Mouse (Mus musculus): Measurements from ENCODE around the gene Ampd2. TPM values are rescaled to one million over a fixed set of nuclear protein-coding genes. Genes with fewer than 3 reads are reported as not detected.

The Ampd2 gene
- polyA plus RNA-seq, 1 experiment = 159 TPM

- no peak for TF ChIP-seq POLR2A (IDR thresholded peaks at IDR 0.05; ENCODE audit: control insufficient read depth, extremely low read depth, insufficient read depth, low read length, poor library complexity)
- TF ChIP-seq CTCF (IDR thresholded peaks at IDR 0.05; ENCODE audit: borderline replicate concordance, control insufficient read depth, extremely low read depth, insufficient read depth, low read length, poor library complexity) = no peak
- Histone ChIP-seq H3K36me3 (ENCODE audit: control insufficient read depth, insufficient read depth, low read length) (no peaks in the 10 kb centered on the region), H3K27ac (ENCODE audit: control insufficient read depth, insufficient read depth, low read length) (no peak overlapping the region), H3K27me3 (ENCODE audit: control insufficient read depth, insufficient read depth, low read length) (no peaks in the 10 kb centered on the region), H3K4me1 (replicated peaks; ENCODE audit: control insufficient read depth, insufficient read depth, low read length) (no peaks in the 10 kb centered on the region), H3K4me3 (ENCODE audit: control insufficient read depth, insufficient read depth, low read length) (no peak overlapping the region)
- WGBS = 96% methylated on average over 4 of the region's 4 CpGs
- no peak for DNase-seq
These were observed 42.9 kb upstream of the Ampd2 start for GRCm38 (mm10) chr3:108129367-108129766.

- no peaks in the 10 kb centered on the region for H3K4me1 ChIP-seq (replicated peaks; ENCODE audit: control insufficient read depth, insufficient read depth, low read length)
- TF ChIP-seq CTCF (IDR thresholded peaks at IDR 0.05; ENCODE audit: borderline replicate concordance, control insufficient read depth, extremely low read depth, insufficient read depth, low read length, poor library complexity) (no peak), POLR2A (IDR thresholded peaks at IDR 0.05; ENCODE audit: control insufficient read depth, extremely low read depth, insufficient read depth, low read length, poor library complexity) (no peak)
- WGBS = 90% methylated on average over 5 of the region's 5 CpGs
These were observed 42.1 kb upstream of the Ampd2 start for GRCm38 (mm10) chr3:108128520-108128919.

GRCm38 (mm10) chr3:108126327-108126726 lies 39.9 kb upstream of the Ampd2 start:
- Histone ChIP-seq H3K27me3 (ENCODE audit: control insufficient read depth, insufficient read depth, low read length) (no peaks in the 10 kb centered on the region), H3K4me1 (replicated peaks; ENCODE audit: control insufficient read depth, insufficient read depth, low read length) (no peaks in the 10 kb centered on the region), H3K4me3 (ENCODE audit: control insufficient read depth, insufficient read depth, low read length) (no peak overlapping the region), H3K36me3 (ENCODE audit: control insufficient read depth, insufficient read depth, low read length) (peaks cover 17% of the 10 kb centered on the region), H3K27ac (ENCODE audit: control insufficient read depth, insufficient read depth, low read length) (no peak overlapping the region)
- WGBS = 94% methylated on average over 3 of the region's 3 CpGs
- no peak for TF ChIP-seq POLR2A (IDR thresholded peaks at IDR 0.05; ENCODE audit: control insufficient read depth, extremely low read depth, insufficient read depth, low read length, poor library complexity)
- TF ChIP-seq CTCF (IDR thresholded peaks at IDR 0.05; ENCODE audit: borderline replicate concordance, control insufficient read depth, extremely low read depth, insufficient read depth, low read length, poor library complexity) = no peak
- DNase-seq = no peak

More at GRCm38 (mm10) chr3:108128520-108128919, 42.1 kb upstream of the Ampd2 start:
- Histone ChIP-seq H3K27me3 (ENCODE audit: control insufficient read depth, insufficient read depth, low read length) (no peaks in the 10 kb centered on the region), H3K36me3 (ENCODE audit: control insufficient read depth, insufficient read depth, low read length) (no peaks in the 10 kb centered on the region), H3K4me3 (ENCODE audit: control insufficient read depth, insufficient read depth, low read length) (no peak overlapping the region), H3K27ac (ENCODE audit: control insufficient read depth, insufficient read depth, low read length) (no peak overlapping the region)
- DNase-seq = no peak

- DNase-seq = no peak
- no peaks in the 10 kb centered on the region for H3K4me1 ChIP-seq (replicated peaks; ENCODE audit: control insufficient read depth, insufficient read depth, low read length)
- H3K36me3 ChIP-seq (ENCODE audit: control insufficient read depth, insufficient read depth, low read length) = peaks cover 31% of the 10 kb centered on the region
- H3K27me3 ChIP-seq (ENCODE audit: control insufficient read depth, insufficient read depth, low read length) = no peaks in the 10 kb centered on the region
- no peak overlapping the region for H3K27ac ChIP-seq (ENCODE audit: control insufficient read depth, insufficient read depth, low read length)
- TF ChIP-seq CTCF (IDR thresholded peaks at IDR 0.05; ENCODE audit: borderline replicate concordance, control insufficient read depth, extremely low read depth, insufficient read depth, low read length, poor library complexity) = no peak
- no peak for TF ChIP-seq POLR2A (IDR thresholded peaks at IDR 0.05; ENCODE audit: control insufficient read depth, extremely low read depth, insufficient read depth, low read length, poor library complexity)
- H3K4me3 ChIP-seq (ENCODE audit: control insufficient read depth, insufficient read depth, low read length) = no peak overlapping the region
- WGBS = 22% methylated on average over 1 of the region's 1 CpGs
These were observed 37.7 kb upstream of the Ampd2 start for GRCm38 (mm10) chr3:108124131-108124530.

- H3K36me3 ChIP-seq (ENCODE audit: control insufficient read depth, insufficient read depth, low read length) = peaks cover 40% of the 10 kb centered on the region
- DNase-seq = no peak
- WGBS = 93% methylated on average over 5 of the region's 5 CpGs
- H3K4me1 ChIP-seq (replicated peaks; ENCODE audit: control insufficient read depth, insufficient read depth, low read length) = no peaks in the 10 kb centered on the region
- no peak overlapping the region for H3K27ac ChIP-seq (ENCODE audit: control insufficient read depth, insufficient read depth, low read length)
- no peak overlapping the region for H3K4me3 ChIP-seq (ENCODE audit: control insufficient read depth, insufficient read depth, low read length)
- H3K27me3 ChIP-seq (ENCODE audit: control insufficient read depth, insufficient read depth, low read length) = no peaks in the 10 kb centered on the region
- TF ChIP-seq CTCF (IDR thresholded peaks at IDR 0.05; ENCODE audit: borderline replicate concordance, control insufficient read depth, extremely low read depth, insufficient read depth, low read length, poor library complexity) (no peak), POLR2A (IDR thresholded peaks at IDR 0.05; ENCODE audit: control insufficient read depth, extremely low read depth, insufficient read depth, low read length, poor library complexity) (no peak)
These were observed 36.8 kb upstream of the Ampd2 start for GRCm38 (mm10) chr3:108123242-108123641.

GRCm38 (mm10) chr3:108121101-108121500 lies 34.6 kb upstream of the Ampd2 start:
- WGBS = 97% methylated on average over 3 of the region's 3 CpGs
- TF ChIP-seq POLR2A (IDR thresholded peaks at IDR 0.05; ENCODE audit: control insufficient read depth, extremely low read depth, insufficient read depth, low read length, poor library complexity) (no peak), CTCF (IDR thresholded peaks at IDR 0.05; ENCODE audit: borderline replicate concordance, control insufficient read depth, extremely low read depth, insufficient read depth, low read length, poor library complexity) (no peak)

GRCm38 (mm10) chr3:108117465-108117864 lies 31.0 kb upstream of the Ampd2 start:
- no peaks in the 10 kb centered on the region for H3K27me3 ChIP-seq (ENCODE audit: control insufficient read depth, insufficient read depth, low read length)
- no peaks in the 10 kb centered on the region for H3K4me1 ChIP-seq (replicated peaks; ENCODE audit: control insufficient read depth, insufficient read depth, low read length)
- TF ChIP-seq CTCF (IDR thresholded peaks at IDR 0.05; ENCODE audit: borderline replicate concordance, control insufficient read depth, extremely low read depth, insufficient read depth, low read length, poor library complexity) (no peak), POLR2A (IDR thresholded peaks at IDR 0.05; ENCODE audit: control insufficient read depth, extremely low read depth, insufficient read depth, low read length, poor library complexity) (no peak)
- 96% methylated on average over 6 of the region's 6 CpGs for WGBS
- no peak for DNase-seq
- peaks cover 70% of the 10 kb centered on the region for H3K36me3 ChIP-seq (ENCODE audit: control insufficient read depth, insufficient read depth, low read length)
- H3K27ac ChIP-seq (ENCODE audit: control insufficient read depth, insufficient read depth, low read length) = no peak overlapping the region
- H3K4me3 ChIP-seq (ENCODE audit: control insufficient read depth, insufficient read depth, low read length) = no peak overlapping the region

More at GRCm38 (mm10) chr3:108121101-108121500, 34.6 kb upstream of the Ampd2 start:
- Histone ChIP-seq H3K27me3 (ENCODE audit: control insufficient read depth, insufficient read depth, low read length) (no peaks in the 10 kb centered on the region), H3K4me3 (ENCODE audit: control insufficient read depth, insufficient read depth, low read length) (no peak overlapping the region), H3K27ac (ENCODE audit: control insufficient read depth, insufficient read depth, low read length) (no peak overlapping the region), H3K4me1 (replicated peaks; ENCODE audit: control insufficient read depth, insufficient read depth, low read length) (no peaks in the 10 kb centered on the region), H3K36me3 (ENCODE audit: control insufficient read depth, insufficient read depth, low read length) (peaks cover 53% of the 10 kb centered on the region)
- DNase-seq = no peak

Measured in thymus, adult 2 months (tissue).